Mouse (Mus musculus) lung, adult 2 months (tissue): ENCODE results near the gene Pcca.

ENCODE experiments used
- CTCF ChIP-seq: fragments of 200-500 bp; IDR thresholded peaks from 2 replicates; pipeline ENCODE4 v1.5.1; 2011; ENCODE audit warnings: mild to moderate bottlenecking, low read length, control low read depth; ENCODE audit not compliant: insufficient read depth
- POLR2A ChIP-seq: fragments of 200-500 bp; IDR thresholded peaks from 2 replicates; pipeline ENCODE4 v1.6.1; 2011; ENCODE audit warnings: low read depth, mild to moderate bottlenecking, control low read depth, low read length, borderline replicate concordance; ENCODE audit errors: extremely low read depth

DNA sequence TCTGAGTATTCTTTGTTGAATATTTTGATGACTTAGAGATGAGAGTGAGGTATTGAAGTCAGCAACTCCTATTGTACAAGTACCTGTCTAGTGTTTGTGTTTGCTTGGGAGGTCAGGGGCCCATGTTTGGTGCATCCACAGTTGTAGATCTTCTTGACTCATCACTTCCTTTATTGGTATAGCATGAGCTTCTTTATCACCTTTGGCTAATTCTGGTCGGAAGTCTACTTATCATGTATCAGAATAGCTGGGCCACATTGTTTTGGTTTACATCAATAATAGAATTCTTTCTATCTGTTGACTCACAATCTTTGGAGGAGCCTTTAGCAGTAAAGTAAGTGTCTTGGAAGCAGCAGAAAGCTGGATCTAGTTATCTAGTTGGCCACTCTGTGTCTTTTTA, 108.3 kb downstream of the Pcca start:
- TF ChIP-seq CTCF (no peak), POLR2A (no peak)
